Mouse (Mus musculus) embryonic facial prominence, embryonic 15.5 days (tissue): ENCODE results near the gene Stox1. TPM values are rescaled to one million over a fixed set of nuclear protein-coding genes. Genes with fewer than 3 reads are reported as not detected.

Experiments used
- ATAC-seq: fragments of 200-750 bp; cut with Nextera tagmentation; 2 replicates; pipeline ENCODE4 v1.8.0; 2017; ENCODE audit warnings: low read depth, moderate TSS enrichment; ENCODE audit not compliant: insufficient number of reproducible peaks, low FRiP score, low TSS enrichment
- H3K27ac ChIP-seq: fragments of 300-500 bp; sonication (generic); replicated peaks from 2 replicates; pipeline ENCODE4 v1.5.1; 2015; ENCODE audit warnings: mild to moderate bottlenecking, inconsistent platforms
- H3K27me3 ChIP-seq: fragments of 300-500 bp; sonication (generic); 2 replicates; pipeline ENCODE4 v1.6.1; 2015; ENCODE audit warnings: inconsistent platforms
- H3K36me3 ChIP-seq: fragments of 300-500 bp; sonication (generic); 2 replicates; pipeline ENCODE4 v1.6.1; 2015; ENCODE audit warnings: mild to moderate bottlenecking, inconsistent platforms
- H3K4me1 ChIP-seq: fragments of 300-500 bp; sonication (generic); 2 replicates; pipeline ENCODE4 v1.6.1; 2015; ENCODE audit warnings: inconsistent platforms
- H3K4me2 ChIP-seq: fragments of 300-500 bp; sonication (generic); replicated peaks from 2 replicates; pipeline ENCODE4 v1.6.1; 2015; ENCODE audit warnings: mild to moderate bottlenecking, inconsistent platforms
- H3K4me3 ChIP-seq: fragments of 300-500 bp; sonication (generic); replicated peaks from 2 replicates; pipeline ENCODE4 v1.5.1; 2015; ENCODE audit warnings: mild to moderate bottlenecking, inconsistent platforms
- H3K9ac ChIP-seq: fragments of 300-500 bp; sonication (generic); 2 replicates; pipeline ENCODE4 v1.6.1; 2015; ENCODE audit warnings: inconsistent platforms
- H3K9me3 ChIP-seq: fragments of 300-500 bp; sonication (generic); replicated peaks from 2 replicates; pipeline ENCODE4 v1.6.1; 2016; ENCODE audit warnings: inconsistent platforms
- WGBS: fragments of 180-500 bp; shearing (Covaris S2); methylation state at CpG from one replicate; pipeline ENCODE4 v1.1.7; 2015; 5-methylcytosine and 5-hydroxymethylcytosine counted together
- polyA plus RNA-seq: library from polyadenylated mRNA; unstranded; fragments of >200 nt; fragmentation: Nextera tagmentation; extraction: Ambion mirVana; gene quantifications from 2 replicates; pipeline ENCODE4 v1.2.1, GENCODE M21; 2015

Stox1 gene
- polyA plus RNA-seq, 1 experiment from 2014 or later, result 5.4 TPM

GRCm38 (mm10) chr10:62692771-62693170 is 33.2 kb downstream of the Stox1 start:
- H3K27me3 ChIP-seq, result no peaks in the 10 kb centered on the region
- H3K4me2 ChIP-seq, result no peak overlapping the region
- H3K4me1 ChIP-seq, result peaks cover under 1% of the 10 kb centered on the region; the same call in 1 of the 2 replicates
- 65% methylated on average over 8 of the region's 8 CpGs for WGBS
- no peak overlapping the region for H3K4me3 ChIP-seq
- no peak overlapping the region for H3K9ac ChIP-seq
- no peaks in the 10 kb centered on the region for H3K36me3 ChIP-seq
- no peak for ATAC-seq
- H3K27ac ChIP-seq, result no peak overlapping the region
- H3K9me3 ChIP-seq, result no peaks in the 10 kb centered on the region

- Histone ChIP-seq H3K9ac (no peak overlapping the region), H3K4me1 (peaks cover 5% of the 10 kb centered on the region), H3K4me3 (no peak overlapping the region), H3K9me3 (no peaks in the 10 kb centered on the region), H3K27me3 (no peaks in the 10 kb centered on the region), H3K36me3 (no peaks in the 10 kb centered on the region), H3K4me2 (no peak overlapping the region), H3K27ac (no peak overlapping the region)
- WGBS, result 81% methylated on average over 3 of the region's 3 CpGs
- ATAC-seq, result no peak
These were observed 33.7 kb downstream of the Stox1 start for GRCm38 (mm10) chr10:62692244-62692643.

- Histone ChIP-seq H3K4me3 (no peak overlapping the region), H3K27ac (no peak overlapping the region; the same call in 1 of the 2 replicates), H3K9ac (no peak overlapping the region), H3K9me3 (no peaks in the 10 kb centered on the region), H3K4me1 (peaks cover 11% of the 10 kb centered on the region), H3K27me3 (no peaks in the 10 kb centered on the region), H3K36me3 (no peaks in the 10 kb centered on the region), H3K4me2 (no peak overlapping the region)
- WGBS, result 35% methylated on average over 15 of the region's 15 CpGs
- peak; percentile 73; the same call in 1 of the 2 replicates for ATAC-seq
These were observed 38.8 kb downstream of the Stox1 start for GRCm38 (mm10) chr10:62687032-62687674.

GRCm38 (mm10) chr10:62683043-62683442 is 42.9 kb downstream of the Stox1 start:
- Histone ChIP-seq H3K9ac (no peak overlapping the region), H3K4me3 (no peak overlapping the region), H3K4me1 (peaks cover 11% of the 10 kb centered on the region), H3K4me2 (no peak overlapping the region), H3K27me3 (no peaks in the 10 kb centered on the region), H3K36me3 (no peaks in the 10 kb centered on the region), H3K9me3 (0 out of 2 replicates have a peak, but pooled peaks cover 6% of the 10 kb centered on the region), H3K27ac (no peak overlapping the region)
- ATAC-seq, result no peak
- 58% methylated on average over 5 of the region's 5 CpGs for WGBS

GRCm38 (mm10) chr10:62679833-62680232 is 46.1 kb downstream of the Stox1 start:
- Histone ChIP-seq H3K4me1 (no peaks in the 10 kb centered on the region), H3K27me3 (no peaks in the 10 kb centered on the region), H3K4me3 (no peak overlapping the region), H3K4me2 (no peak overlapping the region), H3K9ac (no peak overlapping the region), H3K9me3 (0 out of 2 replicates have a peak, but pooled peaks cover 6% of the 10 kb centered on the region), H3K27ac (no peak overlapping the region), H3K36me3 (no peaks in the 10 kb centered on the region)
- WGBS, result 70% methylated on average over 1 of the region's 1 CpGs
- ATAC-seq, result no peak

- H3K9me3 ChIP-seq, result 0 out of 2 replicates have a peak, but pooled peaks cover 6% of the 10 kb centered on the region
- H3K4me3 ChIP-seq, result no peak overlapping the region
- WGBS, result 81% methylated on average over 5 of the region's 5 CpGs
- H3K4me2 ChIP-seq, result no peak overlapping the region
- no peak overlapping the region for H3K9ac ChIP-seq
- ATAC-seq, result no peak
- H3K4me1 ChIP-seq, result no peaks in the 10 kb centered on the region
- no peak overlapping the region for H3K27ac ChIP-seq
- no peaks in the 10 kb centered on the region for H3K36me3 ChIP-seq
- H3K27me3 ChIP-seq, result no peaks in the 10 kb centered on the region
These were observed 48.6 kb downstream of the Stox1 start for GRCm38 (mm10) chr10:62677329-62677728.

GRCm38 (mm10) chr10:62676196-62676595 is 49.7 kb downstream of the Stox1 start:
- Histone ChIP-seq H3K27me3 (no peaks in the 10 kb centered on the region), H3K9me3 (0 out of 2 replicates have a peak, but pooled peaks cover 6% of the 10 kb centered on the region), H3K9ac (no peak overlapping the region), H3K4me2 (no peak overlapping the region), H3K4me3 (no peak overlapping the region), H3K4me1 (no peaks in the 10 kb centered on the region), H3K27ac (no peak overlapping the region), H3K36me3 (no peaks in the 10 kb centered on the region)
- 87% methylated on average over 6 of the region's 6 CpGs for WGBS
- no peak for ATAC-seq

- H3K27me3 ChIP-seq, result no peaks in the 10 kb centered on the region
- no peaks in the 10 kb centered on the region for H3K36me3 ChIP-seq
- no peaks in the 10 kb centered on the region for H3K4me1 ChIP-seq
- no peak overlapping the region for H3K4me2 ChIP-seq
- 92% methylated on average over 2 of the region's 2 CpGs for WGBS
- H3K9ac ChIP-seq, result no peak overlapping the region
- no peak for ATAC-seq
- H3K9me3 ChIP-seq, result no peaks in the 10 kb centered on the region
- H3K4me3 ChIP-seq, result no peak overlapping the region
- H3K27ac ChIP-seq, result no peak overlapping the region
These were observed 53.6 kb downstream of the Stox1 start for GRCm38 (mm10) chr10:62672359-62672758.

- Histone ChIP-seq H3K9ac (no peak overlapping the region), H3K4me1 (0 out of 2 replicates have a peak, but pooled peaks cover 3% of the 10 kb centered on the region)
- 74% methylated on average over 14 of the region's 14 CpGs for WGBS
These were observed 56.7 kb downstream of the Stox1 start for GRCm38 (mm10) chr10:62669245-62669644.

GRCm38 (mm10) chr10:62668463-62668862 is 57.5 kb downstream of the Stox1 start:
- Histone ChIP-seq H3K9me3 (no peaks in the 10 kb centered on the region), H3K27me3 (no peaks in the 10 kb centered on the region), H3K9ac (no peak overlapping the region), H3K4me2 (no peak overlapping the region), H3K27ac (no peak overlapping the region), H3K36me3 (no peaks in the 10 kb centered on the region), H3K4me3 (no peak overlapping the region), H3K4me1 (0 out of 2 replicates have a peak, but pooled peaks cover 3% of the 10 kb centered on the region)
- WGBS, result 77% methylated on average over 2 of the region's 2 CpGs
- no peak for ATAC-seq

More at GRCm38 (mm10) chr10:62669245-62669644, 56.7 kb downstream of the Stox1 start:
- H3K9me3 ChIP-seq, result no peaks in the 10 kb centered on the region
- ATAC-seq, result no peak
- H3K4me2 ChIP-seq, result no peak overlapping the region
- no peak overlapping the region for H3K4me3 ChIP-seq
- H3K36me3 ChIP-seq, result no peaks in the 10 kb centered on the region
- no peaks in the 10 kb centered on the region for H3K27me3 ChIP-seq
- no peak overlapping the region for H3K27ac ChIP-seq

- Histone ChIP-seq H3K9ac (no peak overlapping the region), H3K4me3 (no peak overlapping the region), H3K27me3 (no peaks in the 10 kb centered on the region), H3K9me3 (no peaks in the 10 kb centered on the region), H3K4me1 (0 out of 2 replicates have a peak, but pooled peaks cover 3% of the 10 kb centered on the region), H3K27ac (no peak overlapping the region), H3K36me3 (no peaks in the 10 kb centered on the region), H3K4me2 (no peak overlapping the region)
- 75% methylated on average over 5 of the region's 5 CpGs for WGBS
- ATAC-seq, result no peak
These were observed 57.9 kb downstream of the Stox1 start for GRCm38 (mm10) chr10:62668043-62668442.
